Mouse (Mus musculus) granulocyte monocyte progenitor cell, adult 5-6 weeks (primary cell): Measurements from ENCODE around the gene 9330161L09Rik. TPM values are rescaled to one million over a fixed set of nuclear protein-coding genes. Genes with fewer than 3 reads are reported as not detected.

ENCODE experiments used
- ATAC-seq: replicated peaks from 2 replicates; pipeline ENCODE4 v1.8.0; 2016; ENCODE audit warnings: mild to moderate bottlenecking, moderate TSS enrichment, inconsistent platforms; ENCODE audit not compliant: poor library complexity, severe bottlenecking
- total RNA-seq, 2 experiments: library from RNA; stranded (forward) in 1 of 2; stranded (reverse) in 1 of 2; fragments of 200-712, 200-1000 nt in 1 of 2; fragments of >200 nt in 1 of 2; fragmentation: Nextera tagmentation in 1 of 2; gene quantifications; 2 replicates each; pipeline ENCODE4 v1.2.3; 2014 to 2017

The 9330161L09Rik gene
- total RNA-seq, 2 experiments from 2014 or later: 0.31 to 5.6 TPM

DNA sequence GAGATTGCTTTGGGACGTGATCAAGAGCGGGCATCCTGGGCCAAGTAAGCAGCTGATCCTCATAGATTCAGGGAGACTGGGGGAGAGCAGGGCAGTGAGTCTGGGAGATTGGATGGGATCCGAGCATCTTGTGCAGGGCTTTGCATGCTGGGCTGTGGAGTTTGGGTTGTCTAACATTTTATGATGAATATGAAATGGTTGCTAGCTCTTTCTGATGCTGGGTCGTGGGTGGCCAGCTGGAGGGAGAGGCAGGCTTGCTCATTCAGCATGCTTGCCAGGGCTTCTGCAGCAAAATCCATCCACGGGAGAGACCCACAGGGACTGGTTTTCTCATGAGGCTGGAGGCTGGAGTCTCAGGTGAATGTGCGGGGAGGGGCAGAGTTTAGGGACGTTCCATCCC is 16.5 kb downstream of the 9330161L09Rik start:
- no peak for ATAC-seq

DNA sequence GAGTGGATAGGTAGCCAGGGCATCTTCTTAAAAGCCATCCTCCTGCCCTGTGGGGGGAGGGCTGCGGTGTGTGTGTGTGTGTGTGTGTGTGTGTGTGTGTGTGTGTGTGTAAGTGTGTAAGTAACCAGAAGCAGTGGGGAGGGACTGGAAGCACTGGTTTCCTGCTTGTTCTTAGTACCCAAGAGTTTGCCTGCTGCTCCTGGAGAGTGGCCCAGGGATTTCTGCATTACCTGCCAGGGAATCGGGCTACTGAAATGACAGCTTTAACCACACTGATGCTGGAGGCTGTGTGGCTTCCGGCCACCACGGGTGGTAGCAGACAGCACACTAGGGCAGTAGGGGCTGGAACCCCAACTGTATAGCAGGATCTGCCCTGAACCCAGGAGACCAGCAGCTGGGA is 17.6 kb downstream of the 9330161L09Rik start:
- ATAC-seq: no peak

DNA sequence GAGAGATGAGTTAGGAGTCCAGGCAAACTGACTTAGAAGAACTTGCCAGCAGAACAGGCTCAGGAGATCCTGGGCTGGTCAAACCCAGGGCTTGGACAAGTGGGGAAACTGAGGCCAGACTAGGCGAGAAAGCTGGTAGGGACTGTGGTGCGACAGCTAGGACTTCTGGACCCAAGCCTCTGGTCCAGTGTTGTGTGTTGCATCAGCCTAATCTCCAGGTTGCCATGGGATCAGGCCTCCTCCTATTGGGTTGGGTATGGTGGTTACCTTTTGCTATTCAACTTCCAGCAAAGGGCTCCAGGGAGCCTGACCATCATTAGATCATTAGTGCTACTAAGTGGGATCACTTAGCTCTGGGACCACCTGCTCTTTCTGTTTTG is 18.3 kb downstream of the 9330161L09Rik start:
- no peak for ATAC-seq

DNA sequence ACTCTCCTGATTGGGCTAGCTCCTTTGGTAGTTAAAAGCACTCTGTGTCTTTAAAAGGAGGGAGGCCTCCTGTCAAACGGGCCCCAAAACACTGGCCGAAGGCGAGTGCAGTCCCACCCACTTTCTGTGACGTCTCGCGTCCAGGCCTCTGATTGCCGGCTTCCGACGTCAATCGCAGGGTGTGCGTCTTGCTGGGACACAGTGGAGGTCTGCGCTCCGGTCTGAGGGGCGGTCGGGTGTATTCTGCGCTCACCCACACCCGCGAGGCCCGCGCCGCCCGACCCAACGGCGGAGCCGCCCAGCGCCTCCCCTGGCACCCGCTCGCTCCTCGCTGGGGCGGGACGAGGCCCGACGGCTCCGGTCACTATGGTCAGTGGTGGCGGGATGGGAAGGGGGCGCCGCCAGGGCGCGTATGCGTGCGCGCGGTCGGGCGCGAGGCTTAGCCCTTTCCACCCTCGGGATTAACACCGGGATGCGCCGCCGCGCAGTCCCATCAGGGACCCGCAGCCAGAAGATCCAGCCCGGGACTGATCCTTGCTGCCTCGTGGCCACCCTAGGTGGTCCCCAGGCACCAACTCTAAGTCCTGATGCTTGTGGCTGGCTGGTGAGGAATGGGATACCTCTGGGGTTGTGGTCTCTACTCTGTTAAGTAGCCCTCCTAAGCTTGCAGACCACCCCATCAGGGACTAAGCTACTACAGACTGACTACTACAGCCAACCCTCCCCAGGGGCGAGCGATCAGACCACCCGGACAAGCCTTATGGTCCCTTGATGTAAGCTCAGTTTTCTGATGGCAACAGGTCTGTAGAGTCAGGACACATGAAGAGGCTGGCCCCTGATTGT is 18.9 kb downstream of the 9330161L09Rik start, which contains the start of gene Otub2:
Gene Otub2, plus strand, starts transcription at position 178 of the 843 bp plus-strand sequence.
- ATAC-seq: peak; percentile 97

DNA sequence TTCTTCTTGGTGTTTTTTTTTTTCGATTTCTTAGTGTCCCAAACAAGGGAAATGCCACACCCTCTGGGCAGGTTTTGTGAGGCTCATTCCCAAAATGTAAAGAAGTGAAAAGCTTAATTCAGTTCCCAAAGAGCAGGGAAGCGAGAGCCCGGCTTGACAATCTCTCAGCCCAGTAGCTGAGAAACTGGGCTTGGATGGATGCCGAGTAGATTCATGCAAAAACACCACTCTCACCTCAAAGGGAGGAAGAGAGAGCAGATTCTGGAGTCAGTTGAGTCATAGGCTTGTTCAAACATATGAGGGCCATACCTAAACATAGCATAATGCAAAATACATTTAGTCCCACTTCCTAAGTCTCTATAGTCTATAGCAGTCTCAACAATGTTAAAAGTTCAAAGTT is 27.4 kb downstream of the 9330161L09Rik start:
- no peak for ATAC-seq

DNA sequence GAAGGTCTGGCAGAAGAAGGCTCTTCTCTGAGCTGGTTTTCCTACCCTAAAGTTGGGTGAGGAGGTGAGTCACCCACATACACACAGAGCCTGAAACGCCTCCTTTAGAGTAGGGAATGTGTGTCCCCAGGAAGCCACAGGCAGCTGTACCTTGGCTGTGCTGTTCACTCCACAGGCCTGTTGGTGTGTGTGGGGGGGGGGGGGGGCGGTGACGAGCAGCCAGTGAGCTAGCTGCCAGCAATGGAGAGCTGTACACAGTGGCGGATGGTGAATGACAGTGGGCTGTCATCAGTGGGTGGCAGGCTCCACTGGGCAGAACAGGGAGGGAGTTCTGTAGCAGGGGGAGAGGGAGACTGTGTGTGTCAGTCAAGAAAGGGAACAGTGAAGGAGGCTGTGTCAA is 30.8 kb downstream of the 9330161L09Rik start:
- no peak for ATAC-seq

DNA sequence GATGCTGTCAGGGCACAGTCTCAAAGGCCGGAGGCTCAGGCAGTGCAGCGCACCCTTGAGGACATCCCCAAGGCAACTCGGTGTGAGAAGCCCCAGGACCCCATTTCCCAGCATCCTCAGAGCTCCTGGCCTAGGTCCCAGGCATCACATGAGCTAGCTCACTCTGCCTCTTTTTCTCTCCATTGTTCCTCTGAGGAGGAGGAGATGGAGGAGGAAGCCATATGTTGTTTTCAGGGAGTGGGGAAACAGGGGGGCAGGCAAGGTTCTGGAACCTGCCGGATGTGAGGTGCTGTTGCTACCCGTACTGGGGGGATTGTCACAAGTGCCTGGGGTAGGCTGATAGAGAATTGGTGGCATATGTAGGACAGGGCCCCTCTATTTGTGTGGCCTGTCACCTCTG is 31.5 kb downstream of the 9330161L09Rik start:
- ATAC-seq: no peak

DNA sequence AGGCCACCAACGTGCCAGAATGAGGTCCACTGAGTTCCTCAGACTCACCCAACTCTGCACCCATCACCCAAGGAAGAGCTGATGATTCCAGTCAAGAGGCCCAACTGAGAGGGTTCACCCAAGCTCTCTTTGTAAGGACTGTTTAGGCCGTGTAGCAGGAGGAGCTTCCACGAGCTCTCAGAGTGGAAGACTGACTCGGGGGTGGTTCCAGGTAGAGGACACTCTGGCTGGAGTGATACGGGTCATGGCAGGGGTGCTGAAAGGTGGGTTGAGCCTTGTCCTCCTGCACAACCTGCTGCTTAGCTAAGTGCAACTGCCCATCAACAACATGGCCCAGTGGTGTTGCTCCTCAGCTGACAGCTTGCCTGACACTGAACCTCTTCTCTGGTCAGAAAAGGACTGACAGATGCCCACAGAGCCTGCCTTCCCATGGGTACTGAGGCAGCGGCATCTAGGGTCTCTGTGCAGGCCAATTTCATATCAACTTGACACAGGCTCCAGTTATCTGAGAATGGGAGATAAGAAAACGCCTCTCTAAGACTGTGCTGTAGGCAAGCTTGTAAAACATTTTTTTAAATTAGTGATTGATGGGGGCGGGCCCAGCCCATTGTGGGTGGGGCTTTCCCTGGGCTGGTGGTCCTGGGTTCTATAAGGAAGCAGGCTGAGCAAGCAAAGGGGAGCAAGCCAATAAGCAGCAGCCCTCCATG is 33.9 kb downstream of the 9330161L09Rik start:
- ATAC-seq: no peak

DNA sequence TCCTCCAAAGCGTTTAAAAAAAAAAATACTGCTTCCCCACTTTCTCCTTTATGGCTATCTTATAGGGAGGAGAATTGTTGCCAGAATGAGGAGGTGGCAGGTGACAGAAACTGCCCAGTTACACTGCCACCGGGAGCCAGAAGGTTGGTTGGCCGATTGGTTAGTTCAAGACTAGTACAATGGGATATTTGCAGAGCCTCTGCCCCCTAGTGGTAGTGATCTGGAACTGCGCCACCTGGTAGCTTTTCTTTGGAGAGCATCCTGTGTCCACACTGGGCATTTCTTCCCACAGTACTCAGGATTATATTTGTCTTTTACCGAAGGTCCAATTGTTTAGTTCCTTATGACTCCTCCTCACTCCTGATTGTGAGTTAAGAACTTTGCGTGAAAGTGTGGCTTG is 35.9 kb downstream of the 9330161L09Rik start:
- peak; percentile 61 for ATAC-seq

DNA sequence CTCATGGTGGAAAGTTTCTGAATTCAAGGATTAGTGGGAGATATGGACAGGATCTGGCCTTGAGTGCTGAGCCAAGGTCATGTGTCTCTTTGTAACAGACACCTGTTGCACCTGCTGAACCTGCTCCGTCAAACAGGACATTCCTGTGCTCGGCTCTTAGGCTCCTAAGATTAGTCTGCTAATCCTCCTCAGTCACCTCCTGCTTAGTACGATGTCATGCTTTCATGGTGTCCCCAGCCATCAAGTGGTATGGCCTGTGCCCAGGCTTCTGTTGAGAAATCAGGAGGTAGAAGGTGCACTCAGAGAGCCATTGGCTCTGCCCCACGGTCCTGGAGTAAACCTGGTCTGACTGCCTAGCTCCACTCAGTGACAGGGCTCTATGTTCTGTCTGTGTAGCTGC is 36.8 kb downstream of the 9330161L09Rik start:
- no peak for ATAC-seq

DNA sequence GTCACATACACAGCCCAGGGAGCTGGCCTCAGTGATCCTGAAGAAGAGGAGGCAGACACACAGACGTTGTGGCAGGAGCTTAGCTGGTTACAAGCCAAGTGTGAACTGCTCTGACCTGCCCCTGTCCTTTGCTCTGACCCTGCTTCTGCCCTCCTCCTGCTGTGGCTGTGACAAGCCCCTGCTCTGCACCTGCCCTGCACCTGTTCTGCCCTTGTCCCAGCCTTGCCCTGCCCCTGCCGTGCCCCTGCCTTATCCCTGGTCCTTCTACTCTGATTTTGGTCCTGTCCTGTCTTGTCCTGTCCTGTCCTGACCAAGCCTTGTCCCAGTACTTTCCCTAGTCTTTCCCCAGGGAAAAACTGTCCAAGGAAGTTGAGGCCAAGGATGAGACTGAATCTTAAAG is 38.8 kb downstream of the 9330161L09Rik start:
- no peak for ATAC-seq

DNA sequence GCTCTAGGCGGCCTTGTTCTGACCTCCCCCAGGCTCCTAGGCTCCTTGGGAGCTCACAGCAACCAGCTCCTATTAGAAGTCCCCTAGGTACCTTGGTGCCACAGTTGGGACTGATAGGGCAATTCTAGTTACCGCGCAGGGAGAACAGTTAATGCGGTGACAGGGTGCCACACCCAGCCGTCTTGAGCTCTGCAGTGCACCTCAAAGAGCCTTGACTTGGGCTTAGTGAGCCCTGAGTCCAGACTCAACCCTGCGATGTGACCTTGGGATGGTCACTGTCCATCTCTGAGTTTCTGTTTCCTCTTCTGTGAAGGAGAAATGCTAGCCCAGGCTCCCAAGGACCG is 39.3 kb downstream of the 9330161L09Rik start:
- no peak; the same call in 1 of the 2 replicates for ATAC-seq

DNA sequence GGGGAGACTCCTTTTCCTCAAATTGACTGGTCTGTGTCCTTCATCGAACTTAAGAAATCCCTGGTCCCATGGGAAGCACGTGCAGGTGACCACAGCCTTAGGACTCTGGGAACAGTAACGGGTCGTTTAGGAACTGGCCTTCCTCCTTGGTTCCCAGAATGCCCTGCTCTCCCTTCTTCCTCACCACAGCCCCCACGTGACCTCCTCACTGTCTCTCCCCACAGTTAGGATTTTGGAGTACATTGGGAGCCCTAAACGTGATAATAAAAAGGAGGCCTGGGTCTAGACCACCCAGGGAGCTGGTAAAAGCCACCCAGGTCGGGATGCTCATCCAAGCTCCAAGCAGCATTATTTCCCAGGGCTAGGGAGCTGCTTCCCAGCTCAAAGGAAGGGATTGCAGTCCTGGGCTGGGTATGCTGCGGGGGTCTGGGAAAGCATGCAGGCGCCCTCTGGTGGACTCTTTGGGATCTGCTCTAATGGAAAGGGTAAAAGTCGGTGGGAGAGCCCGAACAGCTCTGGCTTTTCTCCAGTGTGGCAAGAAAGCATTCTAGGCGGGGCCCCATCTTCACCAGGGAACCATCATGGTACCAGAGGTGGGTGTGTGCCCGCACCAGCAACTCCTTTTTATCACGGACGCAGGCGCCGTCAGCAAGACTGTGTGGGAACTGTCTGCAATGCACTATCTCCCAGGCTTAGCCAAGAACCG is 39.8 kb downstream of the 9330161L09Rik start:
- ATAC-seq: peak; percentile 74

DNA sequence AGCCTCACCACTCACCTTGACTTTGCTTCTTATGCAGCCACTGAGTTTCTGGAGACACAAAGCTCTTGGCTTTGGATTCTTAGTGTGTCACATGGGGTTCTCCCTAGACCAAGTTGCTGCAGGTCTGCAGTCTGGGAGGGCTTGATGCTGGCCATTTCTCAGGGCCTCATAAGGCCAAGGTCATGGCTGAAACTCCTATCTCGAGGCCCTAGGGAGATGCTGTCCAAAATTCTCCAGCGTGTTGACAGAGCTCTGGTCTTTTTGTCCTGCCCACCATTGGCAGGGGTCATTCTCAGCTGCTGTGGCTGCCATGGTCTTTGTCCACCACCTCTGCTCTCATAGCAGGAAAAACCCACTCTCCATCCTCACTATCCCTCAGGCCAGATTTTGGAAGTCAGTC is 40.4 kb downstream of the 9330161L09Rik start:
- no peak for ATAC-seq

DNA sequence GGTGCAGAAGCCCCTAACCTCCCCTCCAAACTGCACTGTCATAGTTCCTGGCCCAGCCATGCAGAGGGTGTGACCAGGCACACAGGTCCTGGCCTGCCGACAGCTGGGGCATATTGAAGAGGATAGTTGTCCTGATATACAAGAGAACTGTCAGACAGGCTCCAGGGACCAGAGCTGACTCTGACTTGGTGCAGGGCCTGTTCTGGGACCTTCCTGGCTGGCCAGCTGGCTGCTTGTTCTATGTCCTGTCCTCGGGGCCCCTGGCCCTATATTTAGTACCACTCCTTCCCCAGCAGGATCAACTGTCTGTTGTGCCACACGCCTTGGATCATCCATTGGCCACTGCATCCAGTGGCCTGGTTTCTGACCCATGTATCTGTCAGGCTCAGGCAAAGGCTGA is 45.3 kb downstream of the 9330161L09Rik start:
- no peak for ATAC-seq

DNA sequence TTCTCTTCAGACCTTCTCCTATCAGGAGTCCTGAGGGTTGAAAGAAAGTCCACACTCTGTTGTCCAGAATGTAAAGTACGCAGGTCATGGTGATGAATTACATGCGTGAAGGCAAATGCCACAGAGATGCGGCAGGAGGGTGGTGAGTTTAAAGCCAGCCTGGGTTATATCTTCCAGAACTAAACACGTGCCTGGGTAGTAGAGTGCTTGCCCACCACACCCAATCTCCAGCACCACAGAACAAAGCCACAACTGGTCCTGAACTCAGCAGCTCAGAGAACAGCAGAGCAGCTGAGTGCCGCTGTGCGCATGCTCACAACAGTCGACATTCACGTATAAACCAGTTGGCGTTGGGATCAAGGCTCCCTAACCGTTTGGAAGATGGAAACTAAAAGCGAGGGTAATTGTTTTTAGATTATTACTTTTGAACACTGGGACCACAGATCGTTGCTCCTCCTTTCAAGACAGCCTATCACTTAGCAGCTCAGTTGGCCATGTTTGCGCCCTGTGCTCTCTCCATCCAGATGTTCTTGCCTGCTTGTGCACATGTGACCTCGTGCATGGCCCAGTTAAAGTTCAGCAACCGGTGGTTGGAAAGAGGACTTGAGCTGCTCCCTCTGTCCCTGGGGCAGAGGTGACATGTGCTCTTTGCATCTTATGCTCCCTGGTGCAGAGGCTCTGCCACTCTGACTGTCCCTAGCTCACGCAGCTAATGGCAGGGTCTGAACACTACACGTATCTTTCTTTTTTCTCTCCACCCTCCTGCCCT is 45.9 kb downstream of the 9330161L09Rik start:
- ATAC-seq: no peak

DNA sequence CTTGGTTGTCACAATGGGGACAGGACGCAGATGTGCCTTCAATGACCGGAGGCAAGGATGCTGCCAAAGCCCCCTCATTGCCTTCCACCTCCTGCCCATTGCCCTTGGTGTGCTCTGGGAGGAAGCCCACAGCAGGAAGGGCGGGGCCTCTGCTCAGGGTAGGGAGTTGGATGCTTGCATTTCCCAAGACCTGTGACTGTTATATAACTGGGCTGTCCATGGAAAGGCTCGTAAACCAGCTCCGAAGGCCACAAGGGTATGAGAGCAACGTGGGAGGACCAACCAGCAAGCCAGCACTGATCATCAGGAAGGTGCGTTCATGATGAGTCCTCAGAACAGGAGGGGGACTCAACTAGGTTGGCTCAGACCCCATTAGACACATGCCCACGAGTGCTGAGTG is 46.8 kb downstream of the 9330161L09Rik start:
- no peak for ATAC-seq

DNA sequence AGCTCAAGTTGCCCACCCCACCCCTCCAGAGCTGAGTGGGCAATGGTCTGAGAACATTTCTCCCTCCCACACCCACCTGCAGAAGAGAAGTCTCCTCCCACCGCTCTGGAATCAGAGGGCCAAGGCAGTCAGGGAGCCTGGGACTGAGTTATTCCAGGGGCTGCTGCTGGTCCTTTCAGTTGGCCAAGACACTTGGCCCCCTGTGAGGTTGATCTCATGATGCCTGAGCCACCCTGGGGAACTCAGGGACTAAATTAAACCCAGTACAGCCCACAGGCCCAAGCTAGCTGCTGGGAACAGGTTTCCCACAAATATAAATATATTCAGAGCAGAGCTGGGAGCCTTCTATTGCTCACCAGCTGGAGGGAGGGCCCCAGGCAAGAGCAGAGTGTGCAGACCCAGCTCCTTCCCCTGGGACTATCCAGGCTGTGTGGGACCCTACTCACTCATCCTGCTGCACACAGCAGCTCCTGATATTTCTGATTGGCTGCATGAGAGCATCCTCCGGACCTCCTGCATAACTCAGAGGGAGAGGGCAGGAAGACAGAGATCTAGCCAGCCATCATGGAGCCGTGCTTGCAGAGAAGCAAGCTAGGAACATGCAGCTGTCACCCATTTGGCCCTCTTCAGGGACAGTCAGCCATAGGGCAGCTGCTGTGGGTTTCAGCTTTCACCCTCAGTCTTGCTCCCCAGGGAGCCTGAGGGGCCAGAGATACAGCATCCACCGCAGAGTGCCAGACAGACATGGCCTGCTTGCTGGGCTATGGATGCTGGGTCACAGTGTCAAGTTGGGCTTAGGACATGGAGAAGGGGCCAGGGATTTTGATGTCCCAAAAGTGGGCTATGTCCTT is 48.4 kb downstream of the 9330161L09Rik start:
- no peak for ATAC-seq

DNA sequence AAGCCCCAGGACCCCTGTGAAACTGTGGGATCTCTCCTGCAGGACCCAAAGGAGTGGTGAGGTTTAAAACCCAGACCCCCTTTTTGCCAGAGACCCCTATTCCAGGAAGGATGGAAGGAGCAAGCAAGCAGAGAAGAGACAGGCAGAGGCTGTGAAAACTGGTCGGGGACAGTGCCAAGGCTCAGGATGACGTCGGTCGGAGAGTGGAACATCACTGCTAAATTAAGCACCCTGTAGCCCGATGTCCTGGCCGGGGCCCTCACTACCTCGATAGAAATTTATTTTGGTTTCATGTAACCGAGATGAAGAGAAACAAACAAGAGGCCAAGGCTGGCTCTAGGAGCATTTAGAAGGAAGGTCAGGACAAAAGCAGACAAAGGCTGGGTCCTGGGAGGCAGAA is 49.4 kb downstream of the 9330161L09Rik start:
- ATAC-seq: no peak
